Mouse (Mus musculus) gastrocnemius, adult 8-10 months (tissue): ENCODE data around the gene Xrcc3. TPM values are rescaled to one million over a fixed set of nuclear protein-coding genes. Genes with fewer than 3 reads are reported as not detected.

Experiments
- DNase-seq, 2 experiments: peaks; one replicate each; pipeline ENCODE4 v3.0.0; 2022; ENCODE audit warnings: low spot score in 2 of 2
- total RNA-seq, 4 experiments: library from RNA; stranded (reverse); gene quantifications; 2 replicates each; pipeline ENCODE4 v1.2.4; 2022

The Xrcc3 gene
- total RNA-seq, 4 experiments from 2014 or later = 0.46 TPM; not detected in 3

DNA sequence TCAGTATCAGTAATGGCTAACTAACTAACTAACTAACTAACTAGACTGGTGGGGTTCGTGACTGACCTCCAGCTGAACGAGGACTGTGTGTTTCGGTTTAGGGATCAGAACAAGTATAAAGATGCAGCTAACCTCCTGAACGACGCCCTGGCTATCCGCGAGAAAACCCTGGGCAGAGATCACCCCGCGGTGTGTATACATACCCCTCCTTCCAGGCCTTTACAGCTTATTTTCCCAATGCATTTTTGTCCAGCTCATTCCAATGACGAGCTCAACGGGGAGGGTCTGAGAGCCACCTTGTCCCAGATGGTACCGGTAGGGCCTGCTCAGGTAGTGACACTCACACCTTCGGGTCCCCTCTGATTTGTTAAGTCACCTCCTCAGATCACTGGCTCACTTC lies 35.8 kb downstream of the Xrcc3 start:
- no peak for DNase-seq

DNA sequence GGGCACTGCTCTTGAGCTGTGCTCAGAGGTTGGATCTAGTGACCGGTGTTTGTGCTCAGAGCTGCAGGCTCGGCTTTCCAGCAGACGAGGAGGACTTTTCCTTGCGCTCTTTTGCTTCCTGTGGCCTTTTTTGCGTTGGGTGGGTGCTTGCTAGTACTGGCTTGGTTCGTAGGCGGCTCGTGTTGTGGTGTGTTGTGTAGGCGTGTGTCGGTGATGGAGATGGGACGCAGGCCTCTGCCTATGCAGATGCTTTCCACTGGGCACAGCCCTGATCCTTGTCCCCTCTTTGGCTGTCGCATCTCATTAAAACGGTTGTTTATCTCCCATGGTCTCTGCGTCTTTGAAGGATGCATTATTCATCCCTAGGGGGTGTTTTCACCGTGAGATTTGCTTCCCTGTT lies 38.8 kb downstream of the Xrcc3 start:
- DNase-seq = no peak

DNA sequence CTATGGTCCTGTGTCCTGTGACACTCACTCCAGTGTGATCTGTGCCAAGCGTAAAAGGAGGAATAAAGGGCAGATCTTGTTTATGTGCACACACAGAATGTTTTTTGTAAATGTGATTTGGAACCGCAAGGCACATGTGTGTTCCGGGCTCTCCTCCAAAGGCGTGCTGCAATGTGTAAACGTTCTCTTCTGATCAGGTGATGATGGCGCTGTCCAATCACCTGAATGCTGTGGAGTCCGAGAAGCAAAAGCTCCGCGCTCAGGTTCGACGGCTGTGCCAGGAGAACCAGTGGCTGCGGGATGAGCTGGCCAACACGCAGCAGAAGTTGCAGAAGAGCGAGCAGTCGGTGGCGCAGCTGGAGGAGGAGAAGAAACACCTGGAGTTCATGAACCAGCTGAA lies 39.5 kb downstream of the Xrcc3 start:
- no peak for DNase-seq

DNA sequence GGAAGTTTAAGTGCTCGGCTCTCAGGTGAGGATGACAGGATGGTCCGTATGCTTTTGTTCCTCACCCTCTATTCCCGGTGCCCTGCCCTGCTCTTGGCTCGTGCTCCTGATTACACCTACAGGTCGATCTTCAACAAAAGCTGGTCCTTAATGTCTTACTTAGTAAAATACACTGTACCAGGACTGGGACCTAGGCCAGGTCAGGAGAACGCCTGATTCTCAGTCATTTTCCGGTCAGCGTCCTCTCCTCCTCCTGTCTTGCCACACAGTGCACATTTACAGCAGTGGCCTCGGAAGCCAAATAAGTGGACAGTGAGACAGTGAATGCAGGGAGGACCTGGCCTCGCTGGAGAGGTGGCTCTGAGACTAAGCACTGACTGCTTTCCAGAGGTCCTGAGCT lies 43.0 kb downstream of the Xrcc3 start:
- DNase-seq = no peak

DNA sequence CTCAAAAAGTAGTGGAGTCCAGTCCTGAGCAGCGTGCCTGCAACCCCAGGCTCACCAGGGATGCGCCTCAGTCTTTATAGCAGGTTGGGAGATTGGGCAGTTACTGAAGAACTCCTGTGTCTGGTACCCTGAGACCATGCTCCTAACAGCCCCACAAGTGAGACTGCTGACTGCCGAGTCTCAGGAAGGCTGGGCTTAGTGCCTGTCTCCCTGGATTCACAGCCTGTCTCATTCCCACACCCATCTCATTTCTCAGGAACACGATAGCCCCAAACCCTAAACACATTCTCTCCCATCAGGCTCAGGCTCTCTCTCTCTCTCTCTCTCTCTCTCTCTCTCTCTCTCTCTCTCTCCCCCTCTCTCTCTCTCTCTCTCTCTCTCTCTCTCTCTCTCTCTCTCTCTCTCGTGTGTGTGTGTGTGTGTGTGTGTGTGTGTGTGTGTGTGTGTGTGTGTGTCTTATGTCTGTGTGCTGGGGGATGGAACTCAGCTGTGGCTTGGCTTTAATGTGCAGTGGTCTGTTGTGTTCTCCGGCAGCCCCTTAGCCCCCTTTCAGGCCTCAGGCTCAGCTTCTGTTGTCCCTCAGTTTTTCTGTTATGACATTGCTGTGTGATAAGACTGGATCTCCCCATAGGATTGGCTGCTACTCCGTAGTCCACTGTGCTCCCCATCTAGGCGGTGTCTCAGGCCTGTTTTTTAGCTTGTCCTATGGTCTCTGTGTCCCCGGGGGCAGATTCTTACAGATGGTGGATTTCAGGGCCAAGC lies 43.7 kb downstream of the Xrcc3 start:
- DNase-seq = no peak

DNA sequence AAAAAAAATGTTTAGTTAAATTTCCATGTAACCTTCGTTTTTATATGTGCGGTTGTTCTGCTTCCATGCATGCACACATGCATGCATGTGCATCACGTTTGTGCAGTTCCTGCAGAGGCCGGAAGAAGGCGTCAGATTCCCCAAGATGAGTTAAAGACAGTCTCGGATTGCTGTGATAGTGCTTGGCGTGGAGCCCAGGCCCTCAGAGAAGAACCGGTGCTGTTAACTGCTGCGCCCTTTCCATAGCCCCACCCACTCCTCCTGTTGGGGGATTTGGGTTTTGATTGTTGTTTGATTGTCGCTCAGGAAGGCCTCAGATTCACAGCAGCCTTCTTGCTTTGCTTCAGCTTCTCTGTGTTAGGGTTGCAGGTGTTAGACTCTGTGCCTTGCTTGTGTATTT lies 44.4 kb downstream of the Xrcc3 start:
- DNase-seq = peak in 1 of 2 experiments; percentile 26

DNA sequence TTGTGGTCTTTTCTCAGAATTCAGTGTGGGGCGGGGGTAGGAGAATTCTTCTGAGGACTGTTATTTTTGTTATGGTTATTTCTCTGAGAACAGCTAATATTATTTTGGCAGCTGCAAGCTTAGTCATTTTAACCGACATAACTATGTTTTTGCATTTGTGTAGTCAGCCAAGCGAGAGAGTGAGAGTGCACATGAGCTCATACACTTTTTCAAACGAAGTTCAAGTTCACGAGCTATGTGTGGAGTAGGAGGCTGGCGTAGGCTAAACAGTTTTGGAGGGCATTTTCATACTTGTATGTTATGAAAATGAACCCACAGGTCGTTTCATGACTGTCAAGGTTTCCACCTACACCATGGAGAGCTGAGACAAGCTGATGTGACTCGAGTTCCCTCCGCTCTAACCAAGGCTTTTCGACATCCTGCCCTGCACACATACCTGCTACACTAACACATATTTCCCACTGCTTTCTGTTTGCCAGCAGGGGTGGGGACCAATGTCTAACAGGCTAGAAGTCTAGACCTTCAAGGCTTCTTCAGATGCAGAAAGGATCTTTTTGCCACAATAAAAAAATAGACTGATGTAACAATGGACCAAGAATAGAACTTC lies 45.2 kb downstream of the Xrcc3 start:
- DNase-seq = no peak

DNA sequence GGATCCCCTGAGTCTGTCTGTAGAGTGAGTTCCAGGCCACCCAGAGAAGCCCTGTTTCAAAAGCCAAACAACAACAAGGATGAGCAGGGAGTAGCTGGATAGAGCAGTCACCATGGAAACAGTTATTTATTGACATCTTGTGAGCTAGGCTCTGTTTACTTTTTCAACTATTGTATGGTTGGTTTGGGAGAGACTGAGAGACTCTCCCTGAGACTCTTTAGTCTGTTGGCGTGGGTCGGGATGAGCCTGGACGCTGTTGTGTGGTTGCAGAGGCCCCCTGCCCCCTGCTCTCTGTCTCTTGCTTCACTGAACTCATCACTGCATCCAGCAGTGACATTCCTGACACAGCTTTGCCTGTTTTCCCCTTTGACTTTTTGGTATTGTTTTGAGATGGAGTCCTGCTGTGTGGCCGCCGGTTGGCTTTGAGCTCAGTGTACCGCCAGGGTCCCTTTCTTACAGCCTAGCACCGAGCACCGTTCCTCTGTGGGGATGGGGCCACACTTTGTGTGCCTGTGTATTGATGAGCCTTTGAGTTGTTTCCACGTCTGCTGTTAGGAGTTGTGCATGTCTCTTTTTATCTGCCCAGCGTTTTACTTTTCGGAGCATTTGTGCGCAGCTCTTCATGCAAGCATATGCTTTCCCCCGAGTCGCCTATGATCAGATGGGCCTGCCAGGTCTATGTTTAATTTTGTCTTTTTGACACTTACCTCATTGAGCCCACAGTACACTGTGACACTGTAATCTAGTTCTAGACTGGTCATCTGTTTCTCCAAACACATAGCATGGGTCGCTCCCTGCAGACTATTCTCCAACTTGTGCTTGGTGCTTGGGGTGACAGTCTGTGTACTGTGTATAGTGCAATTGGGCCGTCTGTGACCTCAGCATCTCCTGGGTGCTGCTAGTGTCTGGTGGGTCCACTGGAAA lies 47.1 kb downstream of the Xrcc3 start:
- no peak for DNase-seq

DNA sequence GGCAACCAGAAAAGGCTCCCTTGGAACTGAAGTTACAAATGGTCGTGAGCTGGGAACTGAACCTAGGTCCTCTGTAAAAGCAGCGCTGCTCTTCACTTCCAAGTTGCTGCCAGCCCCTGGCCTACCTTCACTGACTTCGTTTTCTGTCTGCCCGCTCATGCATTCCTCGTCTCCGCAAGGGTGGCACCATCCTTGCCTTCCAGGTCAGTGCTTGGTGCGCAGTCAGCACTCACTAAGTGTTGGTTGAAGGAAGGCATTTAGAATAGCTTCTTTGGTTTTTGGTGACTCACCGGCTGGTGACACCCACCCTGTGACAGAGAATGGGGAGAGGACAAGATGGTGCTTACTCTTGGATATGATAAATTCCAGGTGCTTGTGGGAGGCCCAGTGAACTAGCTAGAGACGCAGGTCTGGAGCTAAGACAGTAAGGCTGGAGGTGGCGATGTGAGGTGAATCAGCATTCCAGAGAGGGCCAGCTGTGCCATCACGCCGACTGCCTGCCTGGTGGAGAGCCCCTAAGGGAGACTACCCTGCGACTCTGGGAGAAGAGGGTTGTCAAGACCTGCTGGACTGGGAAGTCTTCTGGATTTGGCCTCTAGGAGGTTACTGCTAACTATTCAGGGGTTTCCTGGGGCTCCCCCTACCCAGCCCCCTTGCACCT lies 50.9 kb downstream of the Xrcc3 start:
- no peak for DNase-seq

DNA sequence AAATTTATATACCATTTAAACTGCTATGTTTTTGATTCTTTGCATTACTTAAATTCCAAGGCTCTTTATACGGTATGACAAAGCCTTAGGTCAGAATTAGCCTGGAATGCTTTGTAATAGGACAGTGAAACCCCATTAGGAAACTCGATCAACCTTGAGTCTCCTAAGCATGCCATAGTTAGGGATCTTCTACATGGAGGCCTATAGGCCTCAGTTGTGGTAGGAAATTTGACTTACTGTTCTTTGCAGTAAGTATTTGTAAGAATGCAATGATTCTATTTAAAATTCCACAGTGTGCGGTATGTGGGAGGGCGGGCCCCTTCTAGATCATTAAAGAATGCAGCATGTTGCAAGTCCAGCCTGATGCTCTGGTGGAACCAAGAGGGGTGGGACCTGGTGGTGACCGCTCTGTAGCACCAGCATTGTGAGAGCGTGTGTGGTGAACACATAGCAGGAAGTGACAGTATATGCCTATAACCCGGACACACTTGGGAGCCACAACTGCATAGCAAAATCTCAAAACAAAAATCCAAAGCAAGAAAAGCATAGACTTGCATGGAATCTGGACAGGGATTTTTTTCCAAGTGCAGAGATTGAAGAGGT lies 53.3 kb downstream of the Xrcc3 start:
- no peak for DNase-seq

DNA sequence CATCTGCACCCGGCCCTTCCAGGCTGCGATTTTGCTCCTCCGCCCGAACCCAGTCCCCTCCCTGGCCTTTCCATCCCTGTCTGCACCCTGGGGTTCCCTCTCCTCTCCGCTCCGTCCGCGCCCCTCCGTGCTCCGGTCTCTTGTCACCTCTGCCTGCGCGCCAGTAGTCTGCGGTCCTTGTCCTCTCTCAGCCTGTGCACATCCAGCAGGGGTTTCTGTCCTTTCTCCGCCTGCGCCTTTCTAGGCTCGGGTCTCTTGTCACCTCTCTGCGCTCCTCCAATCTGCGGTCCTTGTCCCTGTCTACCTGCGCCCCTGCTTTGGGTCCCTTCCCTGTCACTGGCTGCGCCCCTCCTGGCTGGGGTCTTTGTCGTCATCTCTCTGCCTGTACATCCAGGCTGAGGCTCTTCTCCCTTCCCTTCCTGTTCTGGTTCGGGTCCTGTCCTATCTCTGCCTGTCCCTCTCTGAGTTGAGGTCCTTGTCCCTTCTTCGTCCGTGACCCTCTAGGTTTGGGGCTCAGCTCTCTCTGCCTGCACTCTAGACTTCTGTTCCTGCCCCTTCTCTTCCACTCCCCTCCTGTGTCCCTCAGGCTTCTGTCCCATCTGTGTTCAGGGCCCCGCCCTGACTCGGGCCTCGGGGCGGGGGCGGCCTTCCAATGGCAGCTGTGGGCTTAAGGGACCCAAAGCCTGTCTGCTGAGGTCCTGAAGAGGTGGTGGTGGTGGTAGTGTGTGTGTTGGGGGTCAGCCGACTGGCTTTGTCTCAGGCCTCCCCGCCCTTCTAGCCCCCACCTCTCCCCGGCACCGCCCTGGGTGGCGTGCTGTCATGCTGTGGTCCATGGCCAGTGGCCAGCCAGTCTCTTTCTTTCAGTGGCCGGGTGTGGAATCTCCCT lies 54.3 kb downstream of the Xrcc3 start:
- peak; percentile 57 to 66 for DNase-seq

DNA sequence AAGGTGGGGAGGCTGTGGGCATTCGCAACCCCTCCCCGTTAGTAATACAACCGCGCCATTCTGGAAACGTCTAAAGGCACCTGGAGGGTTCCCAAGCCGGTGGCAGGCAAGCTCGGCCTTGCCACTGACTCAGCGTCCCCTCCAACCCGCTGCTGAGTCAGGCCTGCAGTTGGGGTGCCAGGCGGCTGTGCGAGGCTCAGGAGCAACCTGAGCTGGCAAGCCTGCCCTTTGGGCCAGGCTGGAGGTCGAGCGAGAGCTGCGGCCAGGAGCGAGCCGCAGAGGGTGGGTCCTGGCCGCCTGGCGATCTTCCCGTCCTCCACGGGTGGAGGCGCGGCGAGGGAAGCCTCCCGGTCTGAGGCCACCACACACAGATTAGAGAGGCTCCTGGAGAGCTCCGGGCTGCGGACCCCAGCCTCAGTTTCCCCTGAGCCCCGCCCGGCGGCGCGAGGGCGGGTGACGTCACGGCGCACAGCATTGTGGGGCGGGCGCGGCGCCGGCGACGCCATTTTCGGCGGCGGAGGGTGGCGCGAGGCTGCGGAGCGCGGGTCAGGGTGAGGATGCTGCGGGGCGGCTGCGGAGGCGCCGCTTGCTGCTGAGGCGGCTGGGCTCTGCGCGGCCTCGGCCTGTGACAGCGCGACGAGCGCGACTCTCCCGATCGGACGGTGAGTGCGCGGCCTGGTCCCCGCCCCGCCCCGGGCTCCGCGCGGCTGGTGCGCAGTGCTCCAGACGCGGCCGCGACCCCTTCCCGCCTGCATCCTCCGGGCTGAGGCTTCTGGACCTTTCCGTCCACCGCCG lies 55.1 kb downstream of the Xrcc3 start, which contains the start of gene Klc1:
TSS of gene Klc1 (plus strand) at position 469 of the 795 bp plus-strand sequence.
- DNase-seq = peak; percentile 56 to 59

DNA sequence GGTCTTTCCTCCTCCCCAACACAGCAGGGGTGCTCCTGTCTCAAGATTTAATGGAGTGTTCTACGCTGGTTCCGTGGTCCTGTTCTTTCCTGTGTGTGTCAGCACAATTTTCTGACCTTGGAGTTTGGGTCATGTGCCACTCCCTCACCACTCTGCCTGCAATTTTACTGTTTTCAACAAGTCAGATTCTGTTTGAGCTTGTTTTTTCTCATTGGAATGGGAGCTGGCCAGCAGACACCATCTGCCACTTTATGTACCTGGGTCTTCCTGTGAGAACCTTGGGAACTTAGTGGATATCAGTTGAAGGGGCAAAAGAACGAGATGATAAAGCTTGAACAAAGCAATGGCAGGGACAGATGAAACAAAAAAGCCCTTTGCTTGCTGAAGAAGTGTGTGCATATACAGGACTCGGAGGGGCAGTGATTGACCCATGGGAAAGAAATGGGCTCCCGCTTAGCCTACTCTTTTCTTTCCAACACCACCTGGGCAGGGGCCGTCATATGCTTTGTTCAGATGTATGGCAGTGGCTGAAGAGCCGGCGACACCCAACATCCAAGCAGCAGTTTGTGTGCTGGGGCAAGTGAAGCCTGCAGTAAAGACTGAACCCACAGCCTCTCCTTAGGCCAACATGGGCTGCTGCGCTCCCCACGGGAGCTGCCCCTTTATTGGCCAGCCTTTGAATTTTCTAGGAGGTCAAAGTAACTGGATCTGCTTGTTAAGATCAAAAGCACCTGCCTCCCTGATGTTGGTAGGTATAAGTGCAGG lies 55.9 kb downstream of the Xrcc3 start:
- no peak for DNase-seq

DNA sequence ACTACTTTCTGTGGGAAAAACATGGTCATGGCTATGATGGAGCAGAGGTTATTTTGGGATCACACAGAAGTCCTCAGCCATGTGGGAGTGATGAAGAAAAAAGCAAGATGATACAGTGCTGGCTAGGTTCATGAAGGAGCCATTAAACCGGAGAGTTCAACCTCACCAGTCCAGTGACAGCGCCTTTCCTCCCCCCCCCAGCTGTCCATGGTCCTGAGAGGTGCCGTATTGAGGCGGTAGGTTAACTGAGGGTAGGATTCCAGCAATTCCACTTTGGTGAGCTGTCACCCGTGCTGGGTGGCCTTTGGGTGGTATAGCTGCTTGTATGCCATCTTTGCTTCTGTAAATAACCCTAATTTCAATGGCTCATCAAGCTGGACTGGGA lies 57.0 kb downstream of the Xrcc3 start:
- DNase-seq = no peak

DNA sequence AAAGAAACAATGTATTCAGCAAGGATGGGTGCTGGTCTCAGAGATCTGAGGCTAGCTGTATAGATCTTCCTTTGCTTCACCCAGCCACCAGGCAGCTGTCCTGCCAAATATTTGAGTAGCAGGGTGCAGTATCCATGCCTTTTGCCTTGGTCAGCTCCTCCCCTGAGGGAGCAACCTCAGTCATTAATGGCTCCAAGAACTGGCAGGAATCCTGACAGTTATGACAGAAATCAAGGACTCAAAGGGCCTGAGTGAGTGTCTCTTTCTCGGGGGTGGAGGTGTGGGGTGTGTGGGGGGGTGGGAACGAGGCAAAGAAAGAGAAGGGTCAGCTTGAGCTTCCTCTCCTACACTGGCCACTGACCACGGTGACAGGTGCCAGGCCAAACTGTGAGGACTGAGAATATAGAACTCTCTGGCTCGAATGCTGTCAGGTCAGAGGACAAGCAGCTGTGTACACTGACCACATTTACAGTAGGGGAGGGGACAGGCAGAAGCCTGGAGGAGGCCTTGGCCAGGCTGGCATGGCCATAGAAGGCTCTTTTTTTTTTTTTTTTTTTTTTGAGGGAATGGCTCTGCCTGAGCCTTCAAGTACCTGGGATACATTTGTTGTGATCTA lies 57.5 kb downstream of the Xrcc3 start:
- no peak for DNase-seq

DNA sequence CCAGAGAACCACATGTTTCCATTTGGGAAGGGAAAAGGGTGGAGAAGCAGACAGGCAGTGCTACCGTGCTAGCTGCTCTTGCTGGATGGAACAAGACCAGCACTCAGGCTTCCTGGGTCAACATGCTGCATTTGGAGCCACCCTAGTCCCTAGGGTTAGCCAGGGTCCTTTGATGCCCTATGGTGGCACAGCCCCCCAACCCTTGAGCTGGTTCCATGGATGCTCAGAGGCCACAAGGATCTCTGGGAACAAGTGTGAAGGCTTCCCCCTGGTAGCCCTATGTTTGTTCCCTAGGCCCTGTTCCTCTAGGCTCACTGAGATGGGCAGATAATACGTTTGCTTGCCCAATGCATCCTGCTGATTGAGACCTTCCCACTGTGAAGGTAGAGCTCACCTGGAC lies 58.4 kb downstream of the Xrcc3 start:
- DNase-seq = no peak

DNA sequence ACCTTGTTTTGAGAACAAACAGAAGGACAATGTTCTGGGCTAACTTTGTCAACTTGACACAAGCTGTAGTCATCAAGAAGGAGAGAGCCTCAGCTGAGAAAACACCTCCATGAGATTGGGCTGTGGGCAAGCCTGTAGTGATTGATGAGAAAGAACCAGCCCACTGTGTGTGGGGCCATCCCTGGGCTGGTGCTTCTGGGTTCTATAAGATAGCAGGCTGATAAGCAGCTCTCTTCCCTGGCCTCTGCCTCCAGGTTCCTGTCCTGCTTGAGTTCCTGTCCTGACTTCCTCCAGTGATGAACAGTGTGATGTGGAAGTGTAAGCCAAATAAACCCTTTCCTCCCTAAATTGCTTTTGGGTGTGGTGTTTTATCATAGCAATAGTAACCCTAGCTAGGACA lies 59.0 kb downstream of the Xrcc3 start:
- no peak for DNase-seq

DNA sequence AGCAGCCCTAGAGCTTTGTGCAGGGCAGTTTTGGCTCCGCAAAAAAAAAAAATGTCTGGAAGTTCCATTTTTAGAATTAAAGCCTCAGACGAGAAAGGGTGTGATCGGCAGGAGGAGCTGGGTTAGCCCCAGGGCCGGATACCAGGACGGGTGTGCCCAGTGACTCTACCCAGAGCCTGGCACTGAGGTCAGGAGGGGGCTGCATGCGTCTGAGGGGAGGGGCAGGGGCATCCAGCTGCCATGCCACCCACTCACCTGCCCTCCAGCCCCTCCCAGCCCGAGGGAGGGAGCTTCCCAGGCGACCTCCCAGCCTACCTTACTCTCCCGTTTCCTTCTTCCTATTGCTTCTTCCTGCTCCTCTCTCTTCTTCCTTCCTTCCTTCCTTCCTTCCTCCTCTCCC lies 60.3 kb downstream of the Xrcc3 start:
- no peak for DNase-seq
